Mouse (Mus musculus) brain, embryonic 14.5 days (tissue): Measurements from ENCODE around the gene Ephb1.

ENCODE experiments used
- CTCF ChIP-seq: fragments of 200-500 bp; IDR thresholded peaks from 2 replicates; pipeline ENCODE4 v1.5.1; 2012; ENCODE audit warnings: inconsistent platforms, mild to moderate bottlenecking, moderate library complexity, borderline replicate concordance; ENCODE audit not compliant: insufficient read depth, insufficient read length; ENCODE audit errors: extremely low read depth
- POLR2A ChIP-seq: fragments of 200-500 bp; IDR thresholded peaks from 2 replicates; pipeline ENCODE4 v1.6.1; 2012; ENCODE audit warnings: mild to moderate bottlenecking, inconsistent platforms, borderline replicate concordance; ENCODE audit not compliant: poor library complexity, insufficient read depth, insufficient read length, severe bottlenecking; ENCODE audit errors: extremely low read depth

DNA sequence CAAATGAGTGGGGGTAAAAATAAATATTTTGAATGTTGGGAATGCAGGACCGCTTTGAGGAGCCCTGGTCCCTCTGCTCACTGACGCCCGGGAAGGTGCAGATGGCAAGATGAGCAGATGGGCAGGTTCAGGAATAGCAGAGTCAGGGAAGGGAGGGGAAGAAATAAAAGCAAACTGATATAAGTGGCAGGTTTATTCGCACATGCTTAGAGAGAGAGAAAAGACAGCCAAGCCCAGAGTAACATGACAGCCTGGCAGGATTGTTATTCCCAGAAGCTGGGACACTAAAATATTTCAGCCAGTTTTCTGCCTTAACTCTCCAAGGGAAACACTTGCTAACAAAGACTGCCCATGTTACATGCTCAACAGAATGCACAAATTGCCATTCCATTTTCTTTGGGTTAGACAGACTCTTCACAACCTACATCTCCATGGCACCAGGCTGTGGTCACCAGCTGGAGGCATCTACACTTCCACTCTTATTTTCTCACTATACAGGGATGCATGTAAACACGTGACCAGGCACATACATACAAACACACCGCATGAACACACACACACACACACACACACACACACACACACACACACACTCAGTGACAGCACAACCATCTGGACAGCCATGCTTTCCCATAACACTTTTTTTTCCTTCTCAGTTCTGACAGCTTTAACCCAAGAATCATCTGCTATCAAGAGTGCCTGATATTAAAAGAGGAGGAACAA lies 315.3 kb downstream of the Ephb1 start:
- TF ChIP-seq POLR2A (no peak), CTCF (no peak)
